Mouse (Mus musculus) heart, embryonic 16.5 days (tissue): ENCODE measurements around the gene Efcab9. TPM values are rescaled to one million over a fixed set of nuclear protein-coding genes. Genes with fewer than 3 reads are reported as not detected.
A peak's percentile ranks its signal among the peaks of the same experiment; 100 is the strongest.

Source experiments
- ATAC-seq: fragments of 200-750 bp; cut with Nextera tagmentation; replicated peaks from 2 replicates; pipeline ENCODE4 v1.8.0; 2017; ENCODE audit warnings: moderate number of reproducible peaks; ENCODE audit not compliant: insufficient read depth, low FRiP score; ENCODE audit errors: extremely low read depth
- H3K27ac ChIP-seq: fragments of 300-500 bp; sonication (generic); 2 replicates; pipeline ENCODE4 v1.5.1; 2014; ENCODE audit warnings: mild to moderate bottlenecking, low read length, control low read depth, moderate library complexity
- H3K27me3 ChIP-seq: fragments of 300-500 bp; sonication (generic); 2 replicates; pipeline ENCODE4 v1.6.1; 2014; ENCODE audit warnings: low read length, mixed read lengths; ENCODE audit not compliant: control insufficient read depth, insufficient read depth
- H3K36me3 ChIP-seq: fragments of 300-500 bp; sonication (generic); 2 replicates; pipeline ENCODE4 v1.6.1; 2014; ENCODE audit not compliant: control insufficient read depth, insufficient read depth
- H3K4me1 ChIP-seq: fragments of 300-500 bp; sonication (generic); 2 replicates; pipeline ENCODE4 v1.6.1; 2014; ENCODE audit warnings: low read length, mixed read lengths; ENCODE audit not compliant: control insufficient read depth, insufficient read depth
- H3K4me2 ChIP-seq: fragments of 300-500 bp; sonication (generic); 2 replicates; pipeline ENCODE4 v1.6.1; 2014; ENCODE audit warnings: low read depth, mild to moderate bottlenecking, control low read depth, low read length
- H3K4me3 ChIP-seq: fragments of 300-500 bp; sonication (generic); 2 replicates; pipeline ENCODE4 v1.5.1; 2014; ENCODE audit warnings: mild to moderate bottlenecking, control low read depth, low read length
- H3K9ac ChIP-seq: fragments of 300-500 bp; sonication (generic); 2 replicates; pipeline ENCODE4 v1.6.1; 2014; ENCODE audit warnings: low read length, control low read depth
- H3K9me3 ChIP-seq: fragments of 300-500 bp; sonication (generic); replicated peaks from 2 replicates; pipeline ENCODE4 v1.6.1; 2016; ENCODE audit warnings: low read length; ENCODE audit not compliant: control insufficient read depth
- WGBS: fragments of 180-500 bp; shearing (Covaris S2); extraction: QIAGEN DNeasy Blood & Tissue Kit; methylation state at CpG from one replicate; pipeline ENCODE4 v1.1.7; 2014; 5-methylcytosine and 5-hydroxymethylcytosine counted together
- polyA plus RNA-seq: library from polyadenylated mRNA; unstranded; fragments of >200 nt; fragmentation: Nextera tagmentation; extraction: Ambion mirVana; gene quantifications from 2 replicates; pipeline ENCODE4 v1.2.1, GENCODE M21; 2015

The Efcab9 gene
- polyA plus RNA-seq, 1 experiment from 2014 or later: 0.56 TPM

- H3K4me1 ChIP-seq: peaks cover 24% of the 10 kb centered on the region
- no peaks in the 10 kb centered on the region; the same call in 1 of the 2 replicates for H3K27me3 ChIP-seq
- ATAC-seq: no peak
- 91% methylated on average over 4 of the region's 4 CpGs for WGBS
- no peak overlapping the region for H3K9ac ChIP-seq
- no peaks in the 10 kb centered on the region for H3K36me3 ChIP-seq
- no peaks in the 10 kb centered on the region for H3K9me3 ChIP-seq
- H3K4me2 ChIP-seq: no peak overlapping the region
- H3K4me3 ChIP-seq: no peak overlapping the region
- H3K27ac ChIP-seq: no peak overlapping the region
These were observed 3.8 kb upstream of the Efcab9 start for GRCm38 (mm10) chr11:32535646-32536045.

GRCm38 (mm10) chr11:32534453-32535075 lies 2.7 kb upstream of the Efcab9 start:
- H3K27ac ChIP-seq: peak overlapping the region; percentile 24; the same call in 1 of the 2 replicates
- 0 out of 2 replicates have a peak overlapping the region, but pooled peaks have one; percentile 28 for H3K9ac ChIP-seq
- 70% methylated on average over 7 of the region's 7 CpGs for WGBS

GRCm38 (mm10) chr11:32533482-32534261 lies 1.8 kb upstream of the Efcab9 start:
- H3K9me3 ChIP-seq: no peaks in the 10 kb centered on the region
- H3K27ac ChIP-seq: peak overlapping the region; percentile 58; the same call in 1 of the 2 replicates
- H3K4me1 ChIP-seq: peaks cover 18% of the 10 kb centered on the region
- no peaks in the 10 kb centered on the region for H3K36me3 ChIP-seq
- WGBS: 1% methylated on average over 24 of the region's 24 CpGs
- H3K4me3 ChIP-seq: peak overlapping the region; percentile 74
- peak overlapping the region; percentile 79 for H3K9ac ChIP-seq
- peak; percentile 26 for ATAC-seq
- peak overlapping the region; percentile 97 for H3K4me2 ChIP-seq
- H3K27me3 ChIP-seq: no peaks in the 10 kb centered on the region; the same call in 1 of the 2 replicates

More at GRCm38 (mm10) chr11:32534453-32535075, 2.7 kb upstream of the Efcab9 start:
- peak overlapping the region; percentile 74 for H3K4me3 ChIP-seq
- H3K36me3 ChIP-seq: no peaks in the 10 kb centered on the region
- H3K9me3 ChIP-seq: no peaks in the 10 kb centered on the region
- peaks cover 24% of the 10 kb centered on the region for H3K4me1 ChIP-seq
- no peak for ATAC-seq
- no peaks in the 10 kb centered on the region; the same call in 1 of the 2 replicates for H3K27me3 ChIP-seq
- peak overlapping the region; percentile 97 for H3K4me2 ChIP-seq

GRCm38 (mm10) chr11:32532765-32533481 lies 1.0 kb upstream of the Efcab9 start, which contains the start of gene Stk10:
Gene Stk10, plus strand, starts transcription at chr11:32533305.
- Histone ChIP-seq H3K4me3 (peak within 1 kb of the TSS; percentile 74), H3K27ac (peak within 1 kb of the TSS; percentile 58; the same call in 1 of the 2 replicates)
- peak; percentile 92 for ATAC-seq

GRCm38 (mm10) chr11:32530151-32530550 lies 1.7 kb downstream of the Efcab9 start:
- H3K27me3 ChIP-seq: no peaks in the 10 kb centered on the region; the same call in 1 of the 2 replicates
- H3K9me3 ChIP-seq: no peaks in the 10 kb centered on the region
- no peak overlapping the region for H3K4me3 ChIP-seq
- H3K36me3 ChIP-seq: no peaks in the 10 kb centered on the region
- no peak overlapping the region for H3K9ac ChIP-seq
- H3K4me2 ChIP-seq: no peak overlapping the region
- H3K27ac ChIP-seq: no peak overlapping the region
- 94% methylated on average over 1 of the region's 1 CpGs for WGBS
- ATAC-seq: no peak
- peaks cover 11% of the 10 kb centered on the region; the same call in 1 of the 2 replicates for H3K4me1 ChIP-seq

More at GRCm38 (mm10) chr11:32532765-32533481, 1.0 kb upstream of the Efcab9 start, which contains the start of gene Stk10:
- Histone ChIP-seq H3K27me3 (no peaks in the 10 kb centered on the region; the same call in 1 of the 2 replicates), H3K4me1 (peaks cover 16% of the 10 kb centered on the region), H3K36me3 (no peaks in the 10 kb centered on the region), H3K9me3 (no peaks in the 10 kb centered on the region), H3K4me2 (peak within 1 kb of the TSS; percentile 97), H3K9ac (peak within 1 kb of the TSS; percentile 79)
- under 1% methylated on average over 59 of the region's 82 CpGs for WGBS

- H3K4me3 ChIP-seq: no peak overlapping the region
These were observed 4.9 kb downstream of the Efcab9 start for GRCm38 (mm10) chr11:32527006-32527405.

GRCm38 (mm10) chr11:32524122-32524920 lies 7.6 kb downstream of the Efcab9 start:
- H3K27me3 ChIP-seq: no peaks in the 10 kb centered on the region
- no peaks in the 10 kb centered on the region for H3K9me3 ChIP-seq
- no peaks in the 10 kb centered on the region for H3K36me3 ChIP-seq
- whole genome bisulfite sequencing: 82% methylated on average over 11 of the region's 11 CpGs
- H3K4me2 ChIP-seq: no peak overlapping the region
- no peak overlapping the region for H3K4me3 ChIP-seq
- H3K4me1 ChIP-seq: no peaks in the 10 kb centered on the region
- ATAC-seq: no peak
- no peak overlapping the region for H3K27ac ChIP-seq
- H3K9ac ChIP-seq: no peak overlapping the region

More at GRCm38 (mm10) chr11:32527006-32527405, 4.9 kb downstream of the Efcab9 start:
- Histone ChIP-seq H3K4me1 (0 out of 2 replicates have a peak, but pooled peaks cover 3% of the 10 kb centered on the region), H3K9me3 (no peaks in the 10 kb centered on the region), H3K27me3 (no peaks in the 10 kb centered on the region), H3K36me3 (no peaks in the 10 kb centered on the region), H3K27ac (no peak overlapping the region), H3K4me2 (no peak overlapping the region), H3K9ac (no peak overlapping the region)
- 86% methylated on average over 4 of the region's 4 CpGs for WGBS
- no peak for ATAC-seq

GRCm38 (mm10) chr11:32521246-32521645 lies 10.6 kb downstream of the Efcab9 start:
- Histone ChIP-seq H3K4me3 (no peak overlapping the region), H3K27ac (no peak overlapping the region), H3K36me3 (peaks cover 10% of the 10 kb centered on the region), H3K9ac (no peak overlapping the region), H3K27me3 (no peaks in the 10 kb centered on the region), H3K4me2 (no peak overlapping the region), H3K9me3 (no peaks in the 10 kb centered on the region), H3K4me1 (no peaks in the 10 kb centered on the region)
- WGBS: 88% methylated on average over 2 of the region's 2 CpGs
- ATAC-seq: no peak
